Mouse (Mus musculus): ENCODE results near the gene Cd244a. TPM values are rescaled to one million over a fixed set of nuclear protein-coding genes. Genes with fewer than 3 reads are reported as not detected.

The Cd244a gene
- total and polyA plus RNA-seq, 3 experiments, result not detected

- no peak overlapping the region for H3K9ac ChIP-seq (ENCODE audit: control insufficient read depth, low read depth, low read length, poor library complexity, severe bottlenecking)
- DNase-seq (ENCODE audit: low read depth, low spot score), result no peak
- H3K27ac ChIP-seq (ENCODE audit: control insufficient read depth, low read depth, low read length), result no peak overlapping the region
- H3K27me3 ChIP-seq (ENCODE audit: control insufficient read depth in 1 of 2, insufficient read depth in 2 of 2, low read length in 2 of 2), result no peaks in the 10 kb centered on the region
- H3K36me3 ChIP-seq (ENCODE audit: control insufficient read depth in 1 of 2, insufficient read depth in 2 of 2, low read length in 2 of 2), result peaks cover 0 to 10% of the 10 kb centered on the region in 2 experiments; a peak in 2 of 4 replicates
- peaks cover 4% of the 10 kb centered on the region in 2 experiments; a peak in 3 of 4 replicates for H3K4me1 ChIP-seq (ENCODE audit: control insufficient read depth in 1 of 2, insufficient read depth in 2 of 2, low read length in 2 of 2)
- H3K79me2 ChIP-seq (ENCODE audit: control insufficient read depth, insufficient read depth, low read length, poor library complexity), result no peaks in the 10 kb centered on the region
- no peak overlapping the region for H3K4me3 ChIP-seq (ENCODE audit: control insufficient read depth in 1 of 2, insufficient read depth in 1 of 2, low read depth in 2 of 2, low read length in 2 of 2)
- TF ChIP-seq MEF2A (IDR thresholded peaks at IDR 0.05; ENCODE audit: extremely low read depth, insufficient replicate concordance, low read depth, low read length, poor library complexity, severe bottlenecking), result no peak
- no peak for TF ChIP-seq JUND (IDR thresholded peaks at IDR 0.05; ENCODE audit: low read depth, low read length)
- no peak for TF ChIP-seq TCF12 (IDR thresholded peaks at IDR 0.05; ENCODE audit: low read depth, low read length)
- no peak for TF ChIP-seq TAL1 (IDR thresholded peaks at IDR 0.05; ENCODE audit: low read length)
- TF ChIP-seq SMC3 (IDR thresholded peaks at IDR 0.05; ENCODE audit: low read depth, low read length), result no peak
- TF ChIP-seq ELF1 (IDR thresholded peaks at IDR 0.05; ENCODE audit: low read depth, low read length), result no peak
- no peak for TF ChIP-seq HCFC1 (IDR thresholded peaks at IDR 0.05; ENCODE audit: low read depth, low read length)
- TF ChIP-seq MAFK (IDR thresholded peaks at IDR 0.05; ENCODE audit: borderline replicate concordance, low read depth, low read length), result no peak
- TF ChIP-seq NRF1 (IDR thresholded peaks at IDR 0.05; ENCODE audit: insufficient read depth, low read depth, low read length, poor library complexity, severe bottlenecking), result no peak
- no peak for TF ChIP-seq RAD21 (IDR thresholded peaks at IDR 0.05; ENCODE audit: low read depth, low read length)
- TF ChIP-seq MXI1 (IDR thresholded peaks at IDR 0.05; ENCODE audit: low read depth, low read length), result no peak
- no peaks in the 10 kb centered on the region for H3K9me3 ChIP-seq (replicated peaks; ENCODE audit: insufficient read depth, low read length)
Measured at GRCm38 (mm10) chr1:171629168-171629567, 70.2 kb downstream of the Cd244a start.

DNA sequence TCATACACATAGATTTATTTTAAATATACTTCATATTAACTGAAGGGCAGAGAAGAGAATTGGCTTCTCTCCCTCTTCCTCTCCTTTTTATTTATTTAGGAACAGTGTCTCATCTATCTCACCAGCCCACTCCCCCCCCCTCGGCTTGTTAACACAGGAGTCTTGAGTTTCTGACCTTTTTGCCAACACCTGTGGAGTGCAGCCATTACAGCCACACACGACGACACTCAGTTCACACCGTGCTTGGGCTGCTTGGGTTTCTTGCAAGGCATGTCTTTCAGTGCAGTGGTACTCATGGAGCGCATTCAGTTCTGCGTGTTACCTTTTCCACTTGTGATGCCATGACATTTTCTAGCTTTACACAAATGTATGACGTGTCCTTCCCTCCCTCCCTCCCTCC, 71.0 kb downstream of the Cd244a start:
- no peak for DNase-seq (ENCODE audit: low read depth, low spot score)
- no peaks in the 10 kb centered on the region for H3K79me2 ChIP-seq (ENCODE audit: control insufficient read depth, insufficient read depth, low read length, poor library complexity)
- no peaks in the 10 kb centered on the region for H3K27me3 ChIP-seq (ENCODE audit: control insufficient read depth in 1 of 2, insufficient read depth in 2 of 2, low read length in 2 of 2)
- no peaks in the 10 kb centered on the region for H3K9me3 ChIP-seq (replicated peaks; ENCODE audit: insufficient read depth, low read length)
- no peak overlapping the region for H3K4me3 ChIP-seq (ENCODE audit: control insufficient read depth in 1 of 2, insufficient read depth in 1 of 2, low read depth in 2 of 2, low read length in 2 of 2)
- H3K36me3 ChIP-seq (ENCODE audit: control insufficient read depth in 1 of 2, insufficient read depth in 2 of 2, low read length in 2 of 2), result peaks cover 0 to 10% of the 10 kb centered on the region in 2 experiments; a peak in 2 of 4 replicates
- no peak overlapping the region for H3K27ac ChIP-seq (ENCODE audit: control insufficient read depth, low read depth, low read length)
- peaks cover 4% of the 10 kb centered on the region in 2 experiments; a peak in 3 of 4 replicates for H3K4me1 ChIP-seq (ENCODE audit: control insufficient read depth in 1 of 2, insufficient read depth in 2 of 2, low read length in 2 of 2)
- H3K9ac ChIP-seq (ENCODE audit: control insufficient read depth, low read depth, low read length, poor library complexity, severe bottlenecking), result no peak overlapping the region
- TF ChIP-seq MAZ (IDR thresholded peaks at IDR 0.05; ENCODE audit: low read depth, low read length) (no peak), KAT2A (conservative IDR thresholded peaks at IDR 0.05; ENCODE audit: low read depth, low read length) (no peak), TAL1 (IDR thresholded peaks at IDR 0.05; ENCODE audit: low read length) (no peak), ZKSCAN1 (IDR thresholded peaks at IDR 0.05; ENCODE audit: low read depth, low read length) (no peak), HCFC1 (IDR thresholded peaks at IDR 0.05; ENCODE audit: low read depth, low read length) (no peak), NRF1 (IDR thresholded peaks at IDR 0.05; ENCODE audit: insufficient read depth, low read depth, low read length, poor library complexity, severe bottlenecking) (no peak), ZC3H11A (IDR thresholded peaks at IDR 0.05; ENCODE audit: low read depth, low read length) (no peak), MYB (IDR thresholded peaks at IDR 0.05; ENCODE audit: low read depth, low read length) (no peak)
